Mouse (Mus musculus): ENCODE measurements around the gene Elane. TPM values are rescaled to one million over a fixed set of nuclear protein-coding genes. Genes with fewer than 3 reads are reported as not detected.

Elane gene
- total and polyA plus RNA-seq, 3 experiments = 0.07 TPM; not detected in 2

GRCm38 (mm10) chr10:79914948-79915596 is 29.0 kb downstream of the Elane start:
- peaks cover 0 to 7% of the 10 kb centered on the region in 2 experiments; a peak in 2 of 4 replicates for H3K36me3 ChIP-seq (ENCODE audit: control insufficient read depth in 1 of 2, insufficient read depth in 2 of 2, low read length in 2 of 2)
- peak overlapping the region; percentile 69 for H3K27ac ChIP-seq (ENCODE audit: control insufficient read depth, low read depth, low read length)
- H3K9ac ChIP-seq (ENCODE audit: control insufficient read depth, low read depth, low read length, poor library complexity, severe bottlenecking) = peak overlapping the region; percentile 24
- H3K79me2 ChIP-seq (ENCODE audit: control insufficient read depth, insufficient read depth, low read length, poor library complexity) = peaks cover 21% of the 10 kb centered on the region
- H3K4me3 ChIP-seq (ENCODE audit: control insufficient read depth in 1 of 2, insufficient read depth in 1 of 2, low read depth in 2 of 2, low read length in 2 of 2) = peak overlapping the region; percentile 14 to 39
- TF ChIP-seq CHD1 (IDR thresholded peaks at IDR 0.05; ENCODE audit: low read depth, low read length) (no peak), EP300 (IDR thresholded peaks at IDR 0.05; ENCODE audit: low read depth in 1 of 2, low read length in 2 of 2) (peak in 1 of 2 experiments; percentile 25; a peak in 1 of 4 replicates), ZNF384 (IDR thresholded peaks at IDR 0.05; ENCODE audit: low read depth, low read length) (no peak), ETS1 (IDR thresholded peaks at IDR 0.05; ENCODE audit: low read depth, low read length) (0 out of 2 replicates have a peak, but pooled peaks have one; percentile 2), MXI1 (IDR thresholded peaks at IDR 0.05; ENCODE audit: low read depth, low read length) (peak; percentile 12; the same call in 1 of the 2 replicates), NRF1 (IDR thresholded peaks at IDR 0.05; ENCODE audit: insufficient read depth, low read depth, low read length, poor library complexity, severe bottlenecking) (no peak), BHLHE40 (IDR thresholded peaks at IDR 0.05; ENCODE audit: borderline replicate concordance, low read depth, low read length) (no peak), TAL1 (IDR thresholded peaks at IDR 0.05; ENCODE audit: low read length) (no peak)
- no peaks in the 10 kb centered on the region for H3K9me3 ChIP-seq (replicated peaks; ENCODE audit: insufficient read depth, low read length)
- peak; percentile 33 for DNase-seq (ENCODE audit: low read depth, low spot score)
- H3K4me1 ChIP-seq (ENCODE audit: control insufficient read depth in 1 of 2, insufficient read depth in 2 of 2, low read length in 2 of 2) = peaks cover 15 to 23% of the 10 kb centered on the region in 2 experiments
- H3K27me3 ChIP-seq (ENCODE audit: control insufficient read depth in 1 of 2, insufficient read depth in 2 of 2, low read length in 2 of 2) = no peaks in the 10 kb centered on the region

- TF ChIP-seq SIN3A (IDR thresholded peaks at IDR 0.05; ENCODE audit: low read length) (no peak), MAX (IDR thresholded peaks at IDR 0.05; ENCODE audit: low read length) (0 out of 2 replicates have a peak, but pooled peaks have one; percentile 14), RCOR1 (IDR thresholded peaks at IDR 0.05; ENCODE audit: low read depth, low read length) (no peak)
- Histone ChIP-seq H3K79me2 (ENCODE audit: control insufficient read depth, insufficient read depth, low read length, poor library complexity) (peaks cover 21% of the 10 kb centered on the region), H3K36me3 (ENCODE audit: control insufficient read depth in 1 of 2, insufficient read depth in 2 of 2, low read length in 2 of 2) (peaks cover 0 to 7% of the 10 kb centered on the region in 2 experiments; a peak in 2 of 4 replicates), H3K27me3 (ENCODE audit: control insufficient read depth in 1 of 2, insufficient read depth in 2 of 2, low read length in 2 of 2) (no peaks in the 10 kb centered on the region), H3K9ac (ENCODE audit: control insufficient read depth, low read depth, low read length, poor library complexity, severe bottlenecking) (peak overlapping the region; percentile 80), H3K9me3 (replicated peaks; ENCODE audit: insufficient read depth, low read length) (no peaks in the 10 kb centered on the region), H3K4me3 (ENCODE audit: control insufficient read depth in 1 of 2, insufficient read depth in 1 of 2, low read depth in 2 of 2, low read length in 2 of 2) (peak overlapping the region; percentile 76 to 99), H3K4me1 (ENCODE audit: control insufficient read depth in 1 of 2, insufficient read depth in 2 of 2, low read length in 2 of 2) (peaks cover 15 to 23% of the 10 kb centered on the region in 2 experiments), H3K27ac (ENCODE audit: control insufficient read depth, low read depth, low read length) (no peak overlapping the region)
- DNase-seq (ENCODE audit: low read depth, low spot score) = peak; percentile 31
Measured at GRCm38 (mm10) chr10:79916081-79916480, 30.0 kb downstream of the Elane start.

- peaks cover 0 to 7% of the 10 kb centered on the region in 2 experiments; a peak in 2 of 4 replicates for H3K36me3 ChIP-seq (ENCODE audit: control insufficient read depth in 1 of 2, insufficient read depth in 2 of 2, low read length in 2 of 2)
- peaks cover 15 to 23% of the 10 kb centered on the region in 2 experiments for H3K4me1 ChIP-seq (ENCODE audit: control insufficient read depth in 1 of 2, insufficient read depth in 2 of 2, low read length in 2 of 2)
- H3K4me3 ChIP-seq (ENCODE audit: control insufficient read depth in 1 of 2, insufficient read depth in 1 of 2, low read depth in 2 of 2, low read length in 2 of 2) = peak within 1 kb of the TSS; percentile 76 to 99
- H3K27me3 ChIP-seq (ENCODE audit: control insufficient read depth in 1 of 2, insufficient read depth in 2 of 2, low read length in 2 of 2) = no peaks in the 10 kb centered on the region
- no peaks in the 10 kb centered on the region for H3K9me3 ChIP-seq (replicated peaks; ENCODE audit: insufficient read depth, low read length)
- H3K79me2 ChIP-seq (ENCODE audit: control insufficient read depth, insufficient read depth, low read length, poor library complexity) = peaks cover 21% of the 10 kb centered on the region
- peak within 1 kb of the TSS; percentile 24 for H3K27ac ChIP-seq (ENCODE audit: control insufficient read depth, low read depth, low read length)
- peak within 1 kb of the TSS; percentile 80 for H3K9ac ChIP-seq (ENCODE audit: control insufficient read depth, low read depth, low read length, poor library complexity, severe bottlenecking)
- peak; percentile 79 for DNase-seq (ENCODE audit: low read depth, low spot score)
- TF ChIP-seq SIN3A (IDR thresholded peaks at IDR 0.05; ENCODE audit: low read length) (peak; percentile 79), MEF2A (IDR thresholded peaks at IDR 0.05; ENCODE audit: extremely low read depth, insufficient replicate concordance, low read depth, low read length, poor library complexity, severe bottlenecking) (no peak), MXI1 (IDR thresholded peaks at IDR 0.05; ENCODE audit: low read depth, low read length) (peak; percentile 58), POLR2A (IDR thresholded peaks at IDR 0.05; ENCODE audit: control insufficient read depth in 1 of 2, insufficient read depth in 1 of 2, low read depth in 1 of 2, low read length in 2 of 2, poor library complexity in 1 of 2) (peak; percentile 72 to 84), MAX (IDR thresholded peaks at IDR 0.05; ENCODE audit: low read length) (peak; percentile 44; the same call in 1 of the 2 replicates), TCF12 (IDR thresholded peaks at IDR 0.05; ENCODE audit: low read depth, low read length) (peak; percentile 66; the same call in 1 of the 2 replicates), ZKSCAN1 (IDR thresholded peaks at IDR 0.05; ENCODE audit: low read depth, low read length) (no peak), ETS1 (IDR thresholded peaks at IDR 0.05; ENCODE audit: low read depth, low read length) (0 out of 2 replicates have a peak, but pooled peaks have one; percentile 5), USF1 (IDR thresholded peaks at IDR 0.05; ENCODE audit: low read depth, low read length) (no peak), ELF1 (IDR thresholded peaks at IDR 0.05; ENCODE audit: low read depth, low read length) (peak; percentile 32; the same call in 1 of the 2 replicates), POLR2AphosphoS2 (IDR thresholded peaks at IDR 0.05; ENCODE audit: low read length) (peak; percentile 92), BHLHE40 (IDR thresholded peaks at IDR 0.05; ENCODE audit: borderline replicate concordance, low read depth, low read length) (no peak), TBP (IDR thresholded peaks at IDR 0.05; ENCODE audit: low read depth, low read length) (0 out of 2 replicates have a peak, but pooled peaks have one; percentile 17), HCFC1 (IDR thresholded peaks at IDR 0.05; ENCODE audit: low read depth, low read length) (peak; percentile 81)
Measured at GRCm38 (mm10) chr10:79916808-79917531, 30.9 kb downstream of the Elane start, which contains the start of gene Kiss1r. Kiss1r (plus strand) TSS chr10:79916971.
